Mouse (Mus musculus) cerebellum, postnatal 36 days (tissue): ENCODE results near the gene Peli3.
"Not testable (repeated sequence)": the region's sequence is repeated elsewhere in the genome, so short reads cannot be mapped to it uniquely, and the experiment has no call there.

ENCODE experiments used
- DNase-seq, 2 experiments: peaks; one replicate each; pipeline ENCODE4 v3.0.0; 2021 to 2022; ENCODE audit warnings: mixed read lengths in 2 of 2

The Peli3 gene

DNA sequence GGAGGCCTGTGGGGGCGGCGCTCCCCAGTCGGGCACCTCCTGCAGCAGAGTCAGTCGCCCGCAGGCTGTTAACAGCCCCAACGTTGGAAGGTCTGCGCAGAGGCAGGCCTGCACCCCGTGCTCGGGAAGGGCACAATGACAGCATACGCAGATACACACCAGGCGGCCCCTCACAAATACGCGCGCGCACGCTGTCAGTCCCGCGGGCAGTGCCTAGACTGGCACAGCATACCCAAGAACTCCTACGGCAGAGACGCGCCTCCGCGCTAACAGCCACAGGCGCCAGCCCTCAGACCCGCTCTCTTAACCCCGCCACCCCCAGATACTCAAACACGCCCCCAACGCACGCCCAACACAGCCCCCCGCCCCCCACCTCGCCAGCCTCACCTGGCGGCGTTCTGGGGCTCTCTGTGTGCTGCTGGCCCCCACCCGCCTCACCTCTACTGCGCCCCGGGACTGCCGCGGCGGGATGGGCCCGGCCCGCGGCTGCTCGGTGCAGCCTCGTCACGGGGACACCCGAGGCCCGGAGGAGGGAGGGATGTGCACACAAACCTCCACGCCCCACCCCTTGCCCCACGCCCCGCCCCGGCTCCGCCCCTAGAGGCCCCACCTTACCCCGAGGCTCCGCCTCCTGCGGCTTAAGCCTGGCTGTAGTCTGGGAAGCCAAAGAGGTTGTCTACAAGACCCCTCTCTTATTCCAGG lies at the start of gene Peli3:
TSS of gene Peli3 (minus strand) at position 577 of the 702 bp plus-strand sequence.
- DNase-seq: peak; percentile 76 to 89

DNA sequence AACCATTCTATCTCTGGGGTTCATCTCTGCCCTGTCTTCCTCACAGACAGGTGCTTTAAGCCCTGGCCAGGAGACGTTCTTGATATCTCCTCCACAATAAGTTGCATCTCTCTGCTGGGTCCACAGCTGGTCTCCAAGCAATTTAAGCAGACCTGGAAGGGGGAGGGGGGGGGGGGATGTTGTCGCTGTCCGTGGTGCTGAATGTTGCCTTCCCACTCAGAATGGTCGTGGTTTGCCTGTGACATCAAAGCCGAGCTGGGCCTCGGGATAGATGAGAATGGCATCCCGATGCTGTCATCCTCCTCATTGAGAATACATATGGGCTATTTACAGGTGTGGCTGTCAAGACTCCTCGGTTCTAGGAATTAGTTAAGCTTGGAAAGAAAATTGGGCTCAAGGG lies 49.4 kb upstream of the Peli3 start:
- no peak for DNase-seq

DNA sequence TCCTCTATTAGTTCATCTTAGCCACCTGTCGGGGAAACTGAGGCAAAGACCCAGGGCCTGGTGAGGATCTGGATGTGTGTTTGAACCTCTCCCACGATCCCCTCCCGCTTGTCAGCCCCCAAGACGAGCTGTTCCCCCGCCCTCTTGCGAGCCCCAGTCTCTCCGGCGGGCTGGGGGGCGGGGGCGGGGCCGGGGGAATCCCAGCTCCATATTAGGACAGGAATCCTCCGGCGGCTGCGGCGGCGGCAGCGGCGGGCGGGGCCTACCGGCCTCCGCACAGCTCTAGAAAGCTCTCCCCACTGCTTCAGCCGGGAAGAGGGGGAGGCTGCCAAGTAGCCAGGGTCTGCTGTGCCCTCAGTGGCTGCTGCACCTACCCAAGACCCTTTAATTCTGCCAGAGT lies 47.8 kb upstream of the Peli3 start:
- DNase-seq: peak; percentile 30 to 35

DNA sequence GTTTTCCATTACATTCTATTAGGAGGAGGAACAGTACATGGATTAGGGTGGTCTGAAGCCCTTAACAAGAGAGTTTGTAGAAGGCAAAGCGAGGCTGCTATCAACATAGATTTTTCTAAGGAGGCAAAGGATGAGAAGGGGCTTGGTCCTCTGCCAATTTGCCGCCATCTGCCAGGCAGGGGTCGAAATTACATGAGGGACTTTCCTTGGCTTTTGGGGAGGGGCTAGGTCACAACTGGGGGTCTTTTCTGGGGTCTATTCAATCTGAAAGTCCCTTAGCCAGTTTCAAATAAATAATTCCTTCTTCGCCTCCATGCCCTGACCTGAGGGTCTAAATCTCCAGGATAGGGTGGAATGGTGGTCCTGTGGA lies 47.3 kb upstream of the Peli3 start, which contains the start of gene Npas4:
TSS of gene Npas4 (minus strand) at position 61 of the 370 bp plus-strand sequence.
- peak in 1 of 2 experiments; percentile 13 for DNase-seq

DNA sequence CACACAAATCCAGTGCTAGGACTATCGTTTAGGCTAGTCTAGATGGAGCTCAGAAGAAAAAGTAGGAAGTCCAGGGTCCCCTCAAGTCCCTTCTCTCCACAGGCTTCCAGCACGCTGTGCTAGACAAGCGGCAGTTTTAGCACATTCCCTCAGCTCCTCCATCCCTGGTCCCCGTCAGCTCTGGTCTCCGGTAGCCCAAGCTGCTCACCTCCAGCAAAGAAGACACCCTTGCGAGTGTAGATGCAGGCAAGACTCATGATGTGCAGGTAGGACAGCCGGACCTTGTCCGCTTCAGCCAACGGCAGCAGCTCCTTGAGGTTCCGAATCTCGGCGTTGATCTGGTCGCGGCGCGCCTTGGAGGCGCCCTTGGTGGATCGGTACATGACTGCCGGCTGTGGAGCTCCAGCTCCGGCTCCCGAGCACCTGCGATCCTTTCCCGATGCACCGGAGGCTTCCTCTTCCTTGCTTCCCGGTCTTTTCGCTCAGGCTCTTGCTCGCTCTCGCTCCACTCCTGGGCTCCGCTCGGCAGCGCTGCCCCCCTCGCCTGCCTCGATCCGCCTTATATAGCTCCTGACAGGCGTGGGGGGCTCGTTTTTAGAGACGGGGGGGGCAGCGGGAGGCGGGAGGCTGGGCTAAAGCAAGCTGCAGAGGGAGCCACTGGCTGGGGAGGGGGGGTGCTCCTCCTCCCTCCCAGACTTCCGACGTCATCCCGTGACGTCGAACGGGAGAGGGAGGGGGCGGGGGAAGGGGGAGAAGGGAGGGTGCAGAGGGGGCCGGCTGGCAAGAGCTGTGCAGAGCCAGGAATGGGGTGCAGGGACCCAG lies 46.7 kb upstream of the Peli3 start:
- DNase-seq: peak; percentile 79 to 85

DNA sequence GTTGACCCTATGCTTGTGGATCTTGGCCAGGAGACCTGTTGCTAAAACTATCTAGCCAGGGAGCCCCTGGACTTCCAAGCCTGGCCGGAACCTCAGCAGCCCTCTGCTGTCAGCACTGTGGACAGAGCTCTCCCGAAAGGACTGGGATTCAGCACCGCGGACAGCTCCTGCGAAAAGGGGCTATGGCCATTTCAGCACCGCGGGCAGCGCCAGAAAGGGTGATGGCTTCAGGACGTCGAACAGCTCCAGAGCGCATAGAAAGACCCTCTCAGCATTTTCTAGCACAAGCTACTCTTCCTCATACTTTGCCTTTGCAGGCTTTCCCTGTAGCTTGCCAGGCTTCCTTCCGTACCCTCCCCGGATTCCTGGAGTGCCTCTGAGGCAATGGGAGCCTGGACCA lies 46.1 kb upstream of the Peli3 start:
- peak; percentile 45 to 54 for DNase-seq

DNA sequence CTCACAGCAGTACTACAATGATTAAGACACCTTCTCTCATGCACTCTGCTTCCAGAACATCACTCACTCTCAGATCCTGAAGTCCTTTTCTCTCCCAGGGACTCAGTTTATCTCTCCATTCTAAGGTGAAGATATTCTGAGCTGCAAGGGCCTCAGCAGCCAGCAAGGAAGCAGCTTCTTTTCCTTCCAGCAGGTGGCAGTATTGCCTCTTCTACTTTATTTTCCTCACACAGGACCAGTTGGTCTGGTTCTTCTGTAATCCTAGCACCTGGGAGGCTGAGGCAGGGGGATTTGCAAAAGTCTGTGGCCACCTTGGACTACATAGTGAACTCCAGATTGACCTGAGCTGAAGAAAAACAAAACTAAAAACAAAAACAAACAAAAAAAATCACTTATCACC lies 38.8 kb upstream of the Peli3 start:
- DNase-seq: peak; percentile 65 to 77

DNA sequence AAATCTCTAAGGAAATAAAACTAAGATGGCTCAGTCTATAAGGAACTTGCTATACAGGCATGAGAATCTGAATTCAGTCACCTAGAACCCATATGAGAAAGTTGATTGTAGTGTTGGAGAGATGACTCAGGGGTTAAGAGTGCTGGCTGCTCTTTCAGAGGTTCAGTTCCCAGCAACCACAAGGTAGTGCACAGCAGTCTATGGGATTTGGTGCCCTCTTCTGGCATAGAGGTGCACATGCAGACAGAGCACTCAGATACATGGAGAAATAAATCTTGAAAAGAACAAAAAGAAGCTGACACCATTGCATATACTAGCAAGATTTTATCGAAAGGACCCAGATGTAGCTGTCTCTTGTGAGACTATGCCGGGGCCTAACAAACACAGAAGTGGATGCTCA lies 25.3 kb upstream of the Peli3 start:
- DNase-seq: no peak

DNA sequence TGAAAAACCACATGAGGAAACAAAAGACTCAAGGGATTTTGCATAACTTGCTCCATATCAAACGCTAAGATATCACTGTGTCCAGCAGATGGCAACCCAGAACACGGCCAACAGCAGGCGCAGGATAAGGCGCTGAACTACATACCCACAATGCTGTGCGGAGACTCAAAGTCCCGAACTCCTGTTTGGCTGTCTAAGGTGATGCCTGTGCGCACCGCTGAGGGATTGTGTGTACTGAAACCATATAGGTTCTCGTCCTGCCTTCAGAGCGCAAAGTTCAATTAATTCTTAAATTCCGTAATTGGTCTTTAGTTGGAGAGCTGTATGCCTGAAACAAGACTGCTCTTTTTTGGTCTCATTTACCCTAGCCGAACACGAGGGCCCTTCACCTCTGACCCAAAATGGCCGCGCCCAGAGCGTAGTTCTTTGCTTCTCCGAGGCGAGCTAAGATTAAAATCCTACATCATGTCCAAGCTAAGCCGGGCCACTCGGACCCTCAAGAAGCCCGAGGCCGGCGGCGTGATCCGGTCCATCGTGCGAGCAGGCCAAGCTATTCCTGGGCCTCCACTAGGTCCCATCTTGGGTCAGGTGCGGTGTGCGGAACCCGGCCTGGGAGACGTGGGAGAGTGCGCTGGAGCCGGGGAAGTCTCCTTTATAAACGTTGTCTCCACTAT lies 19.1 kb upstream of the Peli3 start, which contains the start of gene Mrpl11:
TSS of gene Mrpl11 (plus strand) at position 220 of the 674 bp plus-strand sequence.
- DNase-seq: peak; percentile 86 to 94

DNA sequence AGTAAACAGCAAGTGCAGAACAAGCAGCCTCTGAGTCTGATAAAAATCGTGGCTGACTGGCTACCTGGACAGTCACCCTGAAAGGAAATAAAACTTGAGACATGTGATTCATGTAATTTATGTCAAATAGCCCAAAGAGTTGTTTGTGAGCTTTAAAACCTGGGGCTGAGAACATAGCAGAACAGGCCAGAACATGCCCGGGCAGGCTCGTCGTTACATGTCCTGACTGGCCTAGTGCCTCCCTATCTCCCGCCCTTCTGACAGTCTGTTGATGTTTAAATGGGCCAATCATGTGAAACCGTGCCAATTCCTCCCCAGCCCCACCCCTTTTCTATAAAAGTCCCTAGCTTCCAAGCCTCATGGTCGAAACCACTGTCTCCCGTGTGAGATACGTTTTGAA lies 5.7 kb upstream of the Peli3 start:
- DNase-seq: not testable (repeated sequence)

DNA sequence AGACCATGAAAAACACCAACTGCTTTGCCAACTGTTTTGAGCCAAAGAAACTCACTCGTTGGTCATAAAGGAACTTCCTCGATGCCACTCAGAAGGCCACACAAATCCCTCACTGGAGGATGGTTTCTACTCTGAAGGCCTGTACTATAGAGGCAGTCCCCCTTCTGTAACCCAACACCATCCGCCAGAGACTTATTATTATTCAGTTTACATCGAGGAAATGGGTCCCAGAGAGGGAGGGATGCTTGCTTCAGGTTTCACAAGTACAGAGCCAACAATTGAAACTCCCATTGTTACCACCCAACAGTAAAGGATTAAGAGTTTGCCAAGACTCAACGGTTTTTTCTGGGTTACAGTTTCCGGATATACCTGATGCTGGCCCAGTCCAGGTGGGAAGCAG lies 2.6 kb upstream of the Peli3 start:
- DNase-seq: no peak

DNA sequence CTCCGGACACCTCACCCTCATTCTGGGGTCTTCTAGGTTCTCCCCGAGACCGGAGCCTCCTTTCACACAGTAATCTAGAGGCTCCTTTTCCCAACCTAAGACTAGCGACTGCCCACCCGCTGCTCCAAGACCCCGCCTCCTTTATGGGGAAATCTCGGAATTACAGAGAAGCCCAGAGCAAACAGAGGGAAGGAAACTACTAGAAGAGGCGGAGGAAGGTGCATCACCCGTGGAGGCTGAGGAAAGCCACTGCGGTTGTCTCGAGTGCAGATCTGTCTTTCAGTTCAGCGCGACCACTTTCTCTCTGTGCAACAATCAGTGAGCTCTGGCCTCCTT lies 294 bp upstream of the Peli3 start:
- DNase-seq: no peak

DNA sequence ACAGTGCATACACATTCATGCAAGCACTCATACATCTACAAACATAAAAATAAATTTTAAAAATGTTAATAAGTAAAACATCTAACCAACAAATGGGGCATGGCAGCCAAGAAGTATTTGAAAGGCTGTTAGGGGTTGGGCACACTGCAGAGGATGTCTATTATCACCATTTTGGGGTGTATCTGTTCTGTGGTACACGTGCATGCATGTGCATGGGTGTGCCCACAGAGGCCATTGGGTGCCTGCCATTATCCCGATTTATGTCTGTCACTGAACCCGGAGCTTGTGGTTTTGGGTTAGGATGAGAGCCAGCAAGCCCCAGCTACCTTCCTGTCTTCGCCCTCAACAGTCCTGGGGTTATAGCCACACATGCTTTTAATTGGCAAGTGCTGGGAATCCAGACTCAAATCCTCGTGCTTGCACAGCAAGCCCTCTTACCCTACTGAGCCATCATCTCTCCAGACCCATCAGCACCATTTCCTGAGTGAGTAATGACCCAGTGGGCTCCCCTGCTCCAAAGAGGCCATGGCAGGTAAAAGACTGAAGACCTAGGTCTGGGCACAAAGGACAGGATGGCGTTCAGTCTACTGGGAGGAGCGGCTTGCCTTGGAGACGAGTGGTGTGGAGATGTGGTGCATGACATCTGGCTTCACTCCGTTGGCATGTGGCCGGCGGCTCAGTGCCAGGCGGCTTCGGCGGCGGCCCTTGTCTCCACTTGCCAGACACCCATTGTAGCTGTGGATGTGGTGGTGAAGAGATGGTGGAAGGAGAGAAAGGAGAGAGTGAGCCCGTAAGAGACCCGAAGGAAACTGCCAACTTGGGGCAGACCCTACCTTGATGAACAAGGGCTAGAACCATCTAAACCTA lies 5.2 kb downstream of the Peli3 start:
- peak; percentile 18 to 30 for DNase-seq

DNA sequence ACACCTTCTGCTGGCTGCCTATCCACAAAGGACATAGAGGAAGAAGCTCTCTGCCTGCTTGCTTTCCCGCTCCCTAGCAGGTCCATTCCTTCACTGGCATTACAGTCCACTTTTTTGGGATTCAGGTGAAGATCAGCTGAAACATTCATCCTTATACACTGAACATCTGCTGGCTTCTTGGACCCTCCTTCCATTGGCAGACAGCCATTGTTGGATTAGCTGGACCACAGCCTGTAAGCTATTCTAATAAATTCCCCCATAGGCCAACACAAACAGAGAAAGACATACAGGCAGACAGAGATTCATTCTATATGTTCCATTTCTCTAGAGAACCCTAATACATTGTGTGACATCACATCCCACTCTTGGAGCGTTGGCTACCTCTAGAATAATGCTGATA lies 6.0 kb downstream of the Peli3 start:
- DNase-seq: no peak

DNA sequence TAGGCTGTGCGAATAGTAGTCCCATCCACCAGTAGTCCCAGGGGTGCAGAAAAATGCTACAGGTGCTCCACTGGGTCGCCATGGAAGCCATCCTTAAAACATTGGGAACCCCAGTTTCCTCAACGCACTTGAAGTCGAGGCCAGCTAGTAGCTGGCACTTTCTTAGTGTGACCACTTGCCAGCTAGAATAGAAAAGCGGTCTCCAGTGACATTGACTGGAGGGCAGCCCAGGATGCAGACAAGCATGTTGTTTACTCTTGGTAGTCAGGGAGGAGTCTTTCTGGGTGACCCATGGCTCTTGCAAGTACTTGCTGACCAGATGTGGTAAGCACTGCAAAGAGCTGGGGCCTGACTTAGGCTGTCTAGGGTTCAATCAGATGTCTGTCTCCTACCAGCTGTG lies 14.1 kb downstream of the Peli3 start:
- DNase-seq: peak in 1 of 2 experiments; percentile 22

DNA sequence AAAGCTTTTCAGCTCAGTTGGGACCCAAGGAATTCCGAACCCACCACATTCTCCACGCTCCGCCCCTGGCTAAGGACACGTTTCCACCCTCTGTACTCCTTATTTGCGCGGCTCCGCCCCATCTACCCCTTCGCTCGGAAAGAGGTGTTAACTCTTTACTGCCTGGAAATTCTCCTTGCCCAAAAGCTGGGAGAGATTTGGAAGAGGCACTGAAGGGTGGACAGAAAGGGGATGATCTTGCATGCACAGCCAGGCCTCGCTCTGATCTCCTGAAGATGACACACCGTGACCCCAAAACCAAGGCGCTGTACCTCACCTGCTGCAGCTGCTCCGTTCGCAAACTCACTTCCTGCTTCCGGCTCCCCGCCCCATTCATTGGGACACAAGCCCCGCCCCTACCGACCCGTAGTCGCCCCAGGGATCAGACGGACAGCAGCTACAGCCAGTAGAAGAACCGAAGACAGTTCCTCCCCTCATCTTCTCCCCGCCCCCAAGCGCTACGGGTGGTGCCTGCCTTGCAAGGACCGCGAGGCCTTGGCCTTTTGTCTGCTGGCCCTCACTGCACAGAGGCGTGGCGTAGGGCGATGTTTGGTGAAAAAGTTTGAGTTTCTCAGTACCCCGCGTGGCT lies 14.9 kb downstream of the Peli3 start, which contains the start of gene Dpp3:
TSS of gene Dpp3 (minus strand) at position 384 of the 628 bp plus-strand sequence.
- peak; percentile 97 to 98 for DNase-seq

DNA sequence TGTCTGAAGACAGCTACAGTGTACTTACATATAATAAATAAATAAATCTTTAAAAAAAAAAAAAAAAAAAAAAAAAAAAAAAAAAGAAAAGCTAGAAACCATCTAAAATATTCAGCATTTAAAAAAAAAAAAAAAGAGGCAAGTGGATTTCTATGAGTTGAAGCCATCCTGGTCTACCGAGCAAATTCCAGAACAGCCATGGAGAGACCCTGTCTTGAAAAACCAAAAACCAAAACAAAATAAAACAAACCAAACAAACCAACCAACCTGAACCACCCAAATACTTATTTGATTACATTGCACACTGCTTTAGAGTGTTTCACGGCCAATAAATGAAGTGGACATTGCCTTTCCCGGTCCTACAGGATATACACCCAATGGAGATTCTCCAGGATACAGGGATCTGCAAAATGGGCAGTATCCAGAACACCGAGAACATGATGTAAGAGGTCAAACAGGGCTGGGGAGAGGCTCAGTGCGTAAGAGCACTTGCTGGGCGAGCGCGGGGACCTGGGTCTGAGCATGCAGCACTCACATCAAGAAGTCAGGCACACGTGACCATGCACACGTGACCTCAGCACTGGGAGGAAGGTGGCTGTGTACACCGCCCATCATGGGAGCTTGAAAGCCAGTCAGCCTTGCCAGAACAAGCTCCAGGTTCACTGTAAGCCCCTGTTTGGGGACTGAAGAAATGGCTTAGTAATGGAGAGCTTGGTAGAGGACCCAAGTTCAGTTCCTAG lies 17.6 kb downstream of the Peli3 start:
- no peak for DNase-seq

DNA sequence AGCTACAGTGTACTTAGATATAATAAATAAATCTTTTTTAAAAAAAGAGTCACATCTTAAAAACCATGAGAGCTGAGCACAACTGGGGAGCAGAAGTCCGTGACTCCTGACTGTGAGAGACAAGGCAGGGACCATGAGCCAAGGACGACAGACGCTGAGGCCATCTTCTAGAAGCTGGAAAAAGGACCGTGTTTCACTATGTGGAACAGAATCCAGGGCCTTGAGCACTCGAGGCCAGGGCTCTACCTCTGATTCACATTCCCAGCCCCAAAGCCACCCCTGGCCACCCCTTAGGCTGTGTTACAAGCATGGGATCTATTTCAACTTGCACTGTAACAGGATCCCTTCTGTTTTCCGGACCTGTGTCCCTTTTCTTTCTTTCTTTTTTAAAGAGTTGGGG lies 23.3 kb downstream of the Peli3 start:
- DNase-seq: no peak

DNA sequence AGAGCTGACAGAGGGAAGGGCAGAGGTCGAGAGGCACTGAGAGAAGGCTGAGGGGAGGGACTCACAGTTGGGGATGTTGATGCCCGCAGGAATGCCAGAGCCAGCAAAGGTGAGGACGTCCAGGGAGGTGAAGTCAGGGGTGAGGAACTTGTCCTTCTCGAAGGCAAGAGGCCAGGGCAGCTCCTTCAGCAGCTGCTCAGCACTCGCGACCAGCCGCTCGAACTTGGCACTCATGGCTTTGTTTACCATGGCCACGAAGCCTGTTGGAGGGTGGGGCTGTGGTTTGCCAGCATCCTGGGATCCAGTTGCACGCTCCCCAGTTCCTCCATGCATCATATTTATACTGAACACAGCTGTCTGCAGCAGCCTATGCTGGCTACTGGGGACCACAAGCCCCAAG lies 26.1 kb downstream of the Peli3 start:
- no peak for DNase-seq

DNA sequence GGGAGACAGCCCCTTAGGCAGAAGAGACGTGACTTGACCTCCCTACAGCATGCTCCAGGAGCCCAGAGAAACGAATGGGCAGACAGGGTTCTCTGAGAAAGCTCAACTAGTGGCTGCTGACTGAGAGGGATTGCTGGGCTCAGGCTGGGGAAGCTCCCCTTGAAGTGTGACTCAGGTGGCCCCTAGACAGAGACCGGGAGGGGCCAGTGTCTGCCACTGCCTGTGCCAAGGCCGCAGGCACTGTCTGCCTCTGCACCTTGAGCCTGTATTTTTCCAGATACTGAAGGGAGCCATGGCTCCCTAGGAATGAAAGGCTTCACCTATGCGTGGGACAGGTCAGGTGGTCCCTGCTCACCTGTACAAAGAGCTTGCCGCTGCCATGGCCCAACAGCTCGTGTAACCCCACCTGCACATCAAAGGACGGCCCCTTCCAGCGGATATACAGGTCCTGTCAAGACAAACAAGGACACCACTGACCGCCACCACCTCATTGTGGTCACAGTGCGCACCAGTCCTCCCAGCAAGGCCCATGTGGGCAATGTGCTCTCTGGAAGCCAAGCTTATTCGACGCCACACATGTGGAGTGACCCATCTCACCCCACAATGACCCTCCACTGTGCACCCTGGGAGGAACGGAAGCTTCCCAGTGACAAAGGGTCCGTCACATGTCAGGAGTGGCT lies 26.9 kb downstream of the Peli3 start:
- no peak for DNase-seq

DNA sequence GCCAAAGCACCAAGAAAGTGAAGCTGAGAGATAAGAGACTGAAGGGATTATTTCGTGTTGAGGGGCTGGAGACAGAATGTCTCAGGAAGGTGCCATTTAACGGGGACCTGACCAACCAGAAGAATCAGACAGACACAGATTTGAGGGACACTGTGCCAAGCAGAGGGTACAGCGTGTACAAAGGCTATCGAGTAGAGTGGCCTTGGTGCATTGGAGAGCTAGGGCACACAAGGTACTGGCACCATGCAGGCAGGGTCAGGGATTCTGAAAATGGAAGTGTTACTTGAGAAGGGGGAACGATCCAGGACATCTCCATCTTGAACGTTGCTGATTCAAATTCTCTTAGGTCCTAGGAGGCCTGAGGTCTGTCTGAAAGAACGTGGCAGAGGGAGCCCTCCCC lies 33.6 kb downstream of the Peli3 start:
- no peak for DNase-seq
